Mouse (Mus musculus) bone marrow macrophage, adult 2 months (primary cell): Measurements from ENCODE around the gene Morn5.

ENCODE experiments used
- CTCF ChIP-seq: IDR thresholded peaks from 2 replicates; pipeline ENCODE4 v1.5.1; 2012; ENCODE audit warnings: low read depth, mild to moderate bottlenecking, low read length, moderate library complexity
- POLR2A ChIP-seq: IDR thresholded peaks from 2 replicates; pipeline ENCODE4 v1.6.1; 2012; ENCODE audit warnings: mild to moderate bottlenecking, low read depth, low read length, borderline replicate concordance

- TF ChIP-seq CTCF = no peak
- no peak for TF ChIP-seq POLR2A
These were observed 35.8 kb downstream of the Morn5 start for GRCm38 (mm10) chr2:36085041-36085440.
